Mouse (Mus musculus) ES-Bruce4 (cell line): ENCODE measurements around the gene Tcf7l1.

Experiments used
- CTCF ChIP-seq: IDR thresholded peaks from one replicate; pipeline ENCODE4 v1.8.1; 2011; ENCODE audit warnings: low read depth, low read length
- EP300 ChIP-seq: IDR thresholded peaks from 2 replicates; pipeline ENCODE4 v1.6.1; 2011; ENCODE audit warnings: low read depth, low read length; ENCODE audit not compliant: insufficient read depth
- POLR2A ChIP-seq: IDR thresholded peaks from one replicate; pipeline ENCODE4 v1.8.1; 2011; ENCODE audit warnings: low read length; ENCODE audit not compliant: insufficient read depth

- TF ChIP-seq CTCF (no peak), EP300 (no peak), POLR2A (no peak)
Observed at GRCm38 (mm10) chr6:72584154-72584553, 204.9 kb downstream of the Tcf7l1 start.
